Mouse (Mus musculus) limb, embryonic 12.5 days (tissue): ENCODE data around the gene Ccl5. TPM values are rescaled to one million over a fixed set of nuclear protein-coding genes. Genes with fewer than 3 reads are reported as not detected.

ENCODE experiments used
- ATAC-seq: fragments of 200-750 bp; cut with Nextera tagmentation; 2 replicates; pipeline ENCODE4 v1.8.0; 2017; ENCODE audit warnings: low read depth, moderate TSS enrichment; ENCODE audit not compliant: insufficient number of reproducible peaks, insufficient read depth, low FRiP score, low TSS enrichment
- H3K27ac ChIP-seq: fragments of 300-500 bp; sonication (generic); 2 replicates; pipeline ENCODE4 v1.5.1; 2016; ENCODE audit warnings: mild to moderate bottlenecking, moderate library complexity
- H3K27me3 ChIP-seq: fragments of 300-500 bp; sonication (generic); 2 replicates; pipeline ENCODE4 v1.6.1; 2016; ENCODE audit warnings: mild to moderate bottlenecking, moderate library complexity
- H3K36me3 ChIP-seq: fragments of 300-500 bp; sonication (generic); 2 replicates; pipeline ENCODE4 v1.6.1; 2016; ENCODE audit warnings: mild to moderate bottlenecking, moderate library complexity
- H3K4me1 ChIP-seq: fragments of 300-500 bp; sonication (generic); replicated peaks from 2 replicates; pipeline ENCODE4 v1.6.1; 2016
- H3K4me2 ChIP-seq: fragments of 300-500 bp; sonication (generic); 2 replicates; pipeline ENCODE4 v1.6.1; 2016; ENCODE audit warnings: mild to moderate bottlenecking, moderate library complexity
- H3K4me3 ChIP-seq: fragments of 300-500 bp; sonication (generic); replicated peaks from 2 replicates; pipeline ENCODE4 v1.5.1; 2016; ENCODE audit warnings: mild to moderate bottlenecking
- H3K9ac ChIP-seq: fragments of 300-500 bp; sonication (generic); replicated peaks from 2 replicates; pipeline ENCODE4 v1.6.1; 2016; ENCODE audit warnings: mild to moderate bottlenecking, moderate library complexity
- H3K9me3 ChIP-seq: fragments of 300-500 bp; sonication (generic); 2 replicates; pipeline ENCODE4 v1.6.1; 2016; ENCODE audit warnings: mild to moderate bottlenecking, moderate library complexity
- WGBS: fragments of 180-500 bp; shearing (Covaris S2); methylation state at CpG from one replicate; pipeline ENCODE4 v1.1.7; 2016; 5-methylcytosine and 5-hydroxymethylcytosine counted together
- polyA plus RNA-seq: library from polyadenylated mRNA; unstranded; fragments of >200 nt; fragmentation: Nextera tagmentation; extraction: Ambion mirVana; gene quantifications from 2 replicates; pipeline ENCODE4 v1.2.1, GENCODE M21; 2016

The Ccl5 gene
- not detected in 2 replicates for polyA plus RNA-seq

GRCm38 (mm10) chr11:83530360-83530759, at the start of gene Ccl5:
TSS of gene Ccl5 (minus strand) at chr11:83530518.
- Histone ChIP-seq H3K9ac (no peak within 1 kb of the TSS), H3K9me3 (no peaks in the 10 kb centered on the region), H3K36me3 (no peaks in the 10 kb centered on the region), H3K4me3 (no peak within 1 kb of the TSS), H3K4me2 (no peak within 1 kb of the TSS), H3K27me3 (no peaks in the 10 kb centered on the region), H3K27ac (no peak within 1 kb of the TSS), H3K4me1 (peaks cover 12% of the 10 kb centered on the region)
- no peak for ATAC-seq
- WGBS = 87% methylated on average over 5 of the region's 5 CpGs

- H3K27me3 ChIP-seq = no peaks in the 10 kb centered on the region
- no peak overlapping the region for H3K27ac ChIP-seq
- ATAC-seq = no peak
- no peaks in the 10 kb centered on the region for H3K4me1 ChIP-seq
- no peaks in the 10 kb centered on the region for H3K9me3 ChIP-seq
- no peak overlapping the region for H3K4me2 ChIP-seq
- H3K9ac ChIP-seq = no peak overlapping the region
- WGBS = 80% methylated on average over 3 of the region's 3 CpGs
- no peaks in the 10 kb centered on the region for H3K36me3 ChIP-seq
- no peak overlapping the region for H3K4me3 ChIP-seq
Measured at GRCm38 (mm10) chr11:83578999-83579398, 48.7 kb upstream of the Ccl5 start.

GRCm38 (mm10) chr11:83578186-83578760, 48.0 kb upstream of the Ccl5 start, which contains the start of gene Ccl9:
TSS of gene Ccl9 (minus strand) at chr11:83578636.
- no peaks in the 10 kb centered on the region for H3K27me3 ChIP-seq
- H3K36me3 ChIP-seq = no peaks in the 10 kb centered on the region
- H3K4me3 ChIP-seq = no peak within 1 kb of the TSS
- no peak within 1 kb of the TSS for H3K4me2 ChIP-seq
- H3K9ac ChIP-seq = no peak within 1 kb of the TSS
- H3K27ac ChIP-seq = no peak within 1 kb of the TSS
- no peak for ATAC-seq
- no peaks in the 10 kb centered on the region for H3K9me3 ChIP-seq
- no peaks in the 10 kb centered on the region for H3K4me1 ChIP-seq
- 70% methylated on average over 2 of the region's 2 CpGs for WGBS

GRCm38 (mm10) chr11:83576927-83577555, 46.7 kb upstream of the Ccl5 start:
- Histone ChIP-seq H3K27ac (no peak overlapping the region), H3K36me3 (no peaks in the 10 kb centered on the region), H3K27me3 (no peaks in the 10 kb centered on the region), H3K9me3 (no peaks in the 10 kb centered on the region), H3K4me1 (no peaks in the 10 kb centered on the region), H3K4me2 (no peak overlapping the region), H3K9ac (no peak overlapping the region), H3K4me3 (no peak overlapping the region)
- 85% methylated on average over 4 of the region's 4 CpGs for WGBS
- ATAC-seq = no peak

GRCm38 (mm10) chr11:83572834-83573233, 42.5 kb upstream of the Ccl5 start:
- Histone ChIP-seq H3K9me3 (no peaks in the 10 kb centered on the region), H3K9ac (no peak overlapping the region), H3K36me3 (no peaks in the 10 kb centered on the region), H3K4me1 (no peaks in the 10 kb centered on the region), H3K4me2 (no peak overlapping the region), H3K4me3 (no peak overlapping the region), H3K27ac (no peak overlapping the region), H3K27me3 (no peaks in the 10 kb centered on the region)
- no peak for ATAC-seq
- 46% methylated on average over 9 of the region's 9 CpGs for WGBS

GRCm38 (mm10) chr11:83572223-83572622, 41.9 kb upstream of the Ccl5 start:
- H3K9me3 ChIP-seq = no peaks in the 10 kb centered on the region
- H3K27ac ChIP-seq = no peak overlapping the region
- no peak overlapping the region for H3K9ac ChIP-seq
- no peaks in the 10 kb centered on the region for H3K4me1 ChIP-seq
- no peaks in the 10 kb centered on the region for H3K36me3 ChIP-seq
- 95% methylated on average over 8 of the region's 8 CpGs for WGBS
- H3K4me2 ChIP-seq = no peak overlapping the region
- no peaks in the 10 kb centered on the region for H3K27me3 ChIP-seq
- no peak for ATAC-seq
- no peak overlapping the region for H3K4me3 ChIP-seq

GRCm38 (mm10) chr11:83570189-83570588, 39.9 kb upstream of the Ccl5 start:
- Histone ChIP-seq H3K27me3 (no peaks in the 10 kb centered on the region), H3K4me1 (no peaks in the 10 kb centered on the region), H3K9ac (no peak overlapping the region), H3K27ac (no peak overlapping the region), H3K36me3 (no peaks in the 10 kb centered on the region), H3K9me3 (no peaks in the 10 kb centered on the region), H3K4me3 (no peak overlapping the region), H3K4me2 (no peak overlapping the region)
- WGBS = 47% methylated on average over 2 of the region's 2 CpGs
- no peak for ATAC-seq

GRCm38 (mm10) chr11:83569249-83569648, 38.9 kb upstream of the Ccl5 start:
- Histone ChIP-seq H3K4me2 (no peak overlapping the region), H3K4me1 (no peaks in the 10 kb centered on the region), H3K9ac (no peak overlapping the region), H3K4me3 (no peak overlapping the region), H3K9me3 (no peaks in the 10 kb centered on the region), H3K36me3 (no peaks in the 10 kb centered on the region), H3K27me3 (no peaks in the 10 kb centered on the region), H3K27ac (no peak overlapping the region)
- 97% methylated on average over 7 of the region's 7 CpGs for WGBS
- no peak for ATAC-seq

GRCm38 (mm10) chr11:83568786-83569185, 38.5 kb upstream of the Ccl5 start:
- WGBS = 93% methylated on average over 3 of the region's 3 CpGs
- Histone ChIP-seq H3K4me1 (no peaks in the 10 kb centered on the region), H3K27me3 (no peaks in the 10 kb centered on the region)

GRCm38 (mm10) chr11:83568061-83568460, 37.7 kb upstream of the Ccl5 start:
- Histone ChIP-seq H3K36me3 (no peaks in the 10 kb centered on the region), H3K4me2 (no peak overlapping the region), H3K9me3 (no peaks in the 10 kb centered on the region), H3K27ac (no peak overlapping the region), H3K4me3 (no peak overlapping the region), H3K9ac (no peak overlapping the region), H3K27me3 (no peaks in the 10 kb centered on the region), H3K4me1 (no peaks in the 10 kb centered on the region)
- 92% methylated on average over 9 of the region's 9 CpGs for WGBS
- ATAC-seq = no peak

More at GRCm38 (mm10) chr11:83568786-83569185, 38.5 kb upstream of the Ccl5 start:
- no peak overlapping the region for H3K4me3 ChIP-seq
- no peak overlapping the region for H3K9ac ChIP-seq
- H3K27ac ChIP-seq = no peak overlapping the region
- no peaks in the 10 kb centered on the region for H3K9me3 ChIP-seq
- no peaks in the 10 kb centered on the region for H3K36me3 ChIP-seq
- no peak for ATAC-seq
- H3K4me2 ChIP-seq = no peak overlapping the region

GRCm38 (mm10) chr11:83567311-83567710, 37.0 kb upstream of the Ccl5 start:
- no peak overlapping the region for H3K9ac ChIP-seq
- no peak overlapping the region for H3K27ac ChIP-seq
- 70% methylated on average over 7 of the region's 7 CpGs for WGBS
- H3K36me3 ChIP-seq = no peaks in the 10 kb centered on the region
- H3K4me2 ChIP-seq = no peak overlapping the region
- no peak overlapping the region for H3K4me3 ChIP-seq
- H3K4me1 ChIP-seq = no peaks in the 10 kb centered on the region
- no peak for ATAC-seq
- no peaks in the 10 kb centered on the region for H3K27me3 ChIP-seq
- no peaks in the 10 kb centered on the region for H3K9me3 ChIP-seq

- Histone ChIP-seq H3K4me3 (no peak overlapping the region), H3K36me3 (no peaks in the 10 kb centered on the region), H3K4me2 (no peak overlapping the region), H3K27me3 (no peaks in the 10 kb centered on the region), H3K27ac (no peak overlapping the region), H3K9ac (no peak overlapping the region), H3K9me3 (no peaks in the 10 kb centered on the region), H3K4me1 (no peaks in the 10 kb centered on the region)
- ATAC-seq = no peak
Measured at GRCm38 (mm10) chr11:83566617-83567016, 36.3 kb upstream of the Ccl5 start.
